Mouse (Mus musculus) gastrocnemius, adult 2 months (tissue): Measurements from ENCODE around the gene Edn1. TPM values are rescaled to one million over a fixed set of nuclear protein-coding genes. Genes with fewer than 3 reads are reported as not detected.
A peak's percentile ranks its signal among the peaks of the same experiment; 100 is the strongest.

ENCODE experiments used
- DNase-seq: peaks from one replicate; pipeline ENCODE4 v3.0.0; 2022
- H3K27ac ChIP-seq: fragments of 200-600 bp; 2 replicates; pipeline ENCODE4 v1.8.1; 2022; ENCODE audit warnings: mild to moderate bottlenecking
- H3K4me3 ChIP-seq: fragments of 200-600 bp; 2 replicates; pipeline ENCODE4 v1.8.1; 2022; ENCODE audit warnings: mild to moderate bottlenecking, moderate library complexity
- CTCF ChIP-seq: fragments of 200-600 bp; IDR thresholded peaks from 2 replicates; pipeline ENCODE4 v1.8.1; 2022; ENCODE audit warnings: antibody characterized with exemption, mild to moderate bottlenecking, moderate library complexity
- intact Hi-C: fragments of 180-260 bp; cut with DNase I; formaldehyde crosslinking; loops from one replicate; pipeline ENCODE4 v1.15.1; 2025
- total RNA-seq, 2 experiments: library from RNA; stranded (reverse); gene quantifications; 2 replicates each; pipeline ENCODE4 v1.2.3; 2021

Edn1 gene
- total RNA-seq, 2 experiments from 2014 or later = 1.6 to 1.7 TPM

DNA sequence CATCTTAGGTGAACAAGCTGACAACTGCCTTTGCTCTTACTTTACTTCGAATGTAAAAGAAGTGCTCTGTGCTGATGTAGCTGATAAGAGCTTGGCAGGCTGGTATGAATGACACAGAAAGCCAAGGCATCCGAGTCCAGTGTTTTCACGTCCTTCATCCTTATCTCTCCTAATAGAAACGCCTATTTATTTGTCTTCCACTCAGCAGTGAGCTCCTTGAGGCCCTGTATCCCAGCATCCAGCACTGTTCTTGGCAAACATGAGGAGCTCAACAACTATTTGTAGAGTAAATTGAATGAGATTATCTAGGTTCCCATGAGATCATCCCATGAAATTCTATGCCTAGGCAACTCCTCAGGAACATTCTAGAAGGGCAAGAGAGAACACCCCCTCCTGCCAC, 35.1 kb downstream of the Edn1 start:
- Histone ChIP-seq H3K27ac (no peak overlapping the region), H3K4me3 (no peak overlapping the region)
- no peak for TF ChIP-seq CTCF
- intact Hi-C loops = no loop called here
- DNase-seq = no peak

DNA sequence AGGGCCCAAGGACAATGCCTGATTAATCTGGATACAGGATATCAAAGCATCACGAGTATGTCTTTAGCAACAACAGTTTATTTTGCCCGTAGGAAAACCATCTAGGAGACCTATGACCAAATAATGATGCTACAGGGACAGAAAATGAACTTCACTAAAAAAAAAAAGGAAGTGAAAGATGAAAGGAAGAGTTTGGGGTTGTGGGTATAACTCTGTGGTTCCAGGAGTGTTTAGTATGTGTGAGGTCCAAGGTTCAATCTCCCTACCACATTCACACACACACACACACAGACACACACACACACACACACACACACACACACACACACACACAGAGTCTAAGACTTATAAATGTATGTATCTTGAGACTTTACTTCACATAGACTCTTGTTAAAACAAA, 35.8 kb downstream of the Edn1 start:
- H3K27ac ChIP-seq = no peak overlapping the region

DNA sequence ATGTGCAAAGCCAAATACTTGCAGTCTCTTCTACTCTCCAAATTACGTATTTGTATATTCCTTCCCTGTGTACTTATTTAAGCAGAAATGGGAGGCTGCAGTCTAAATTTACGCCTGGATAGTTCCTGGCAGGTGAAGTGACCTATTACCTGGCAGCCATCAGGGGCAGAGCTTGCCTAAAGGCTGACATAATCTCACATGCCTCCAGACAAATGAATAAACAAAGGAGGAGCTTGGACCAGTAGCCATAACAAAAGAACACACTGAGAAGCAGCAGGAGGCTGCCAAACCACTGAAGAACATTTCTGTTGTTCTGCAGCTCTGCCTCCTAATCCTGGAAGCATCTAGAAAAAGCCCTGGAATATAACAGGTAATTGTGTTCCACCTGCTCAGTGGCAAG, 38.2 kb downstream of the Edn1 start:
- intact Hi-C loops = no loop called here
- peak; percentile 19 for DNase-seq
- TF ChIP-seq CTCF = no peak
- Histone ChIP-seq H3K27ac (no peak overlapping the region), H3K4me3 (no peak overlapping the region)

More for the DNA sequence above, 35.8 kb downstream of the Edn1 start:
- no peak overlapping the region for H3K4me3 ChIP-seq
- DNase-seq = no peak
- intact Hi-C loops = no loop called here
- no peak for TF ChIP-seq CTCF

DNA sequence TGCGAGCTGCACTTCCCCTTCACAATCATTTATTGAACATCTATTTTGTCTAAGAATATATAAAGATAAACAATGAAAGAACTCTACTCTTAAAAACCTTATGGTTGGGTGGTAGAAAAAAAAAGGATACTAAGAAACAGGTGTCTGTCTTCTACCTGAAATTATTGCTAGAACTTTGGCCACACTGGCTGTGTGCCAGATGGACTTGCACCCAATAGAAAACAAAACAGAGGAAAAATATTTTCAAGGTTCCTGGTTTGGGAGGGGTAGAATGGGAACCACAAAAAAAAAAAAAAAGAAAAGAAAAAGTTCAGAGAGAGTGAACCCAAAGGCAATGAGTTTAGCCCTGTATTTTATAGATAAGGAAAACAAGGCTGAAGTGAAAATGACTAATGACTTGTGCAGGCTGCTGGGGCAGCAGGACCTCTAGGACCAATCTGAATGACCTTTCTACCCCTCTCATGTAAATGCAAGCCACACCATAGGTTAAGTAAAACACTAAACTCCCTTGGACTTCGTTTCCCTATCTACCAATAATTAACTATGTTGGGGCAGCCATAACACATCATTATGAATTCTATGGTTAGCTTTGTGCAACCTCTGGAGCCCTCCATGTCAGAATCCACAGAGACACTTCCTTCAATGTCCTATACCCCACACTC, 40.7 kb downstream of the Edn1 start:
- no peak for TF ChIP-seq CTCF
- Histone ChIP-seq H3K27ac (no peak overlapping the region), H3K4me3 (no peak overlapping the region)
- intact Hi-C loops = no loop called here
- no peak for DNase-seq

DNA sequence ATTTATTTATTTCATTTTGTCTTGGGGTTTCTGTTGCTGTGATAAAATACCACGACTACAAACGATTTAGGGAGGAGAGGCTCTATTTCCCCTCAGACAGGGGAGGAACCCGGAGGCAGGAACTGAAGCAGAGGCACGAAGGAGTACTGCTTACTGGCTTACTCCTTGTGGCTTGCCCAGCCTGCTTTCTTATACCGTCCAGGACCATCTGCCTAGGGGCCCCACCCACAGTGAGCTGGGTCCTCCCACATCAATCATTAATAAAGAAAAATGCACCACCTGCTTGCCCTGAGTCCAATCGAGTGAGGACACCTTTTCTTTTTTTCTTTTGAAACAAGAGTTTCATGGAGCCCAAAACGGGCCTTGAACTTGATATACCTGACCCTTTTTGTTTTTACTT, 44.2 kb downstream of the Edn1 start:
- intact Hi-C loops = no loop called here

DNA sequence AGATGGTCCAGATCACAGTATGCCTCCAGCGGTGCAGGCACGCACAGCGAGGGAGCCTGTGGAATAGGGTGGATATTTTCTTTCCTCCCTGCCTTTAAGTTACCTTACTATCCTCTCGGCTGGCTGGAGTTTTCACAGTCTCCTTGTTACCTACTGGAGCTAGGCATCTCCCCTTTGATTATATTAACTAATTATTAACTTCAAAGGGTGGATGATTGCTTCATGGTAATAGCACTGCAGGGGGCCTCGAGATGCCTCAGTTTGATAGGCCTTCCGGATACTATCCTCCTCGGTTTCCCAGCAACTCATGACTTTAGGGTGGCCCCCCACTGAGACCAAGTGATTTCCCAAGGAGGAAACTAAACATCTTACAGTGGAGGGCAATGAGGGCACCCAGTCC, 45.1 kb downstream of the Edn1 start:
- no peak for DNase-seq
- H3K27ac ChIP-seq = no peak overlapping the region
- no peak for TF ChIP-seq CTCF
- no peak overlapping the region for H3K4me3 ChIP-seq
- intact Hi-C loops = no loop called here

More for the DNA sequence above, 44.2 kb downstream of the Edn1 start:
- no peak for DNase-seq
- no peak overlapping the region for H3K4me3 ChIP-seq
- no peak overlapping the region for H3K27ac ChIP-seq
- no peak for TF ChIP-seq CTCF

DNA sequence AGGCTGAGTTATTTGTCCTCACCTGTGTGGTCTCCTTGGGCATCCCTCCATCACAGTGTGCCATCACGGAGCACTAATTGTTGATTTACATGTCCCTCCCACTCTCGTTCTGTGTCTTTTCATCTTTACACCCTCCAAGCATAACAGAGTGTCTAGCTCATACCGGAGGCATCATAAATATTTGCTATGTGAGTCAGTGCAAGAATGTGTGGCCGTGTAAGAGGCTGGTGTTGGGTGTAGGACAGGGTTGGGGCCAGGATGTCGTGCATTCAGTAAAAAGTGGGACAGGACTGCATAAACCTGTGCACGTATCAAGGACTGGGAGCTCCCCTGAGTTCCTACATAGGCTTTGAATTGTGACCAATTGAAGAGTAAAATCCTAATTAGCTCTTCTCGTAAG, 50.4 kb downstream of the Edn1 start:
- no peak overlapping the region for H3K27ac ChIP-seq
- no peak for DNase-seq
- no peak overlapping the region for H3K4me3 ChIP-seq
- intact Hi-C loops = no loop called here
- no peak for TF ChIP-seq CTCF

Other genes with a start within 250 kb of the Edn1 start
- 10 to 100 TPM; 15.6 to 20.5 TPM for gene Hivep1, start 249.5 kb upstream of the Edn1 start, total RNA-seq